Mouse (Mus musculus): ENCODE results near the gene Ovol2.

DNA sequence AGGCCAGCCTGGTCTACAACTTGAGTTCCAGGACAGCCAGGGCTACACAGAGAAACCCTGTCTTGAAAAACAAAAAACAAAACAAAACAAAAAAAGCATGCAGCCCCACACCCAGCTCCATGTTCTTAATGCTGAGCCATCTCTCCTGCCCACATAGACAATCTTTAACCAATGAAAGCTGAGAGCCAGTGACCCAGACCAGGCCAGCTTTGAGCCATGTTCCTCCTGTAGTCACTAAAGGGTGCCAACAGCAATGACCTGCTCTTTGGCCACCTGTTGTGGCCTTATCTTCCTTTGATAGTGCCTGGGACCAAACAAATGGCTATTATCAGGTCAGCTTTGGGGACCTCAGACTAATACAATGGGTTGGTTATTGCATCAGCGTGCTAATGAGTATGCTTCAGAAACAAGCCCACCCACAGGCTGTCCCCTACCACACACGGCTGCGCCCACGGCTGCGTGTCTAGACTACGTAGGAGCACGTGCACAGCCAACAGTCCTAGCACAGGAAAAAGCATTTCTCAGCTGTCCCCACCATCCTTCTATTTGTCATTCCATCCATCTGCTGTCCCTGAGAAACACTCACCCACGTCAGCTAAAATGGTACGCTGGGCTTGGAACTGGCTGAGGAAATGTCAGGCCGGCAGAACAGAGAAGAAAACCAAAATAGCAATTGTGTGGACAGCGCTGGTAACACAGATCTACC lies 40.2 kb downstream of the Ovol2 start:
- no peak for TF ChIP-seq CTCF (IDR thresholded peaks at IDR 0.05; ENCODE audit: low read depth)
- no peak for TF ChIP-seq EP300 (IDR thresholded peaks at IDR 0.05; ENCODE audit: low read depth)
